ENCODE assay signal across 8 mouse cellular contexts in genomic region chr8:90244458-90245145, GRCm38 (mm10).
DNase-seq lines count a peak whose midpoint lies in the region; ATAC-seq lines count a peak whose summit lies in the region.

No protein-coding gene starts in this region.

- no peaks in the 10 kb centered on the region for H3K9me3 ChIP-seq in forebrain, embryonic 13.5 days (replicated peaks)

- H3K4me3 ChIP-seq in forebrain, embryonic 13.5 days: no peak overlapping the region

- peak overlapping the region; percentile 79 for H3K27ac ChIP-seq in forebrain, embryonic 13.5 days

- peaks cover 17% of the 10 kb centered on the region for H3K36me3 ChIP-seq in forebrain, embryonic 13.5 days (ENCODE audit: poor library complexity, severe bottlenecking)

- ATAC-seq in forebrain, embryonic 13.5 days: peak; percentile 96

- 0 out of 2 replicates have a peak, but pooled peaks cover 4% of the 10 kb centered on the region for H3K27me3 ChIP-seq in forebrain, embryonic 13.5 days

- peak overlapping the region; percentile 29 for H3K4me2 ChIP-seq in forebrain, embryonic 13.5 days

- no peak overlapping the region for H3K9ac ChIP-seq in forebrain, embryonic 13.5 days

- peak; percentile 34 to 43 for DNase-seq in right cerebral cortex, postnatal 10 days (ENCODE audit: low spot score in 2 of 2)
- DNase-seq in right cerebral cortex, postnatal 25 days: no peak
- peak; percentile 10 to 39 for DNase-seq in kidney, postnatal 25 days
- DNase-seq in retina, adult 2 months (ENCODE audit: low read depth, low spot score): peak; percentile 33
- no peak for DNase-seq in right cerebral cortex, adult 18-20 months
- DNase-seq in natural killer cell, adult 2 months (ENCODE audit: low spot score in 2 of 2): no peak
- no peak for DNase-seq in ovary, postnatal 36 days (ENCODE audit: low spot score)

- 12% methylated on average over 10 of the region's 10 CpGs for WGBS in forebrain, embryonic 13.5 days

- peaks cover 62% of the 10 kb centered on the region for H3K4me1 ChIP-seq in forebrain, embryonic 13.5 days

Comparison
In these comparisons a context has a peak if more than half of its experiments do, and no peak if none do; other contexts are left out.
1. DNase-seq: peak in right cerebral cortex, postnatal 10 days (2 of 2), kidney, postnatal 25 days (2 of 2) and retina, adult 2 months (single experiment); none in right cerebral cortex, postnatal 25 days (single experiment), right cerebral cortex, adult 18-20 months (single experiment), natural killer cell, adult 2 months (0 of 2) and ovary, postnatal 36 days (single experiment).